Mouse (Mus musculus): ENCODE results near the gene Casp9.

Gene Casp9

DNA sequence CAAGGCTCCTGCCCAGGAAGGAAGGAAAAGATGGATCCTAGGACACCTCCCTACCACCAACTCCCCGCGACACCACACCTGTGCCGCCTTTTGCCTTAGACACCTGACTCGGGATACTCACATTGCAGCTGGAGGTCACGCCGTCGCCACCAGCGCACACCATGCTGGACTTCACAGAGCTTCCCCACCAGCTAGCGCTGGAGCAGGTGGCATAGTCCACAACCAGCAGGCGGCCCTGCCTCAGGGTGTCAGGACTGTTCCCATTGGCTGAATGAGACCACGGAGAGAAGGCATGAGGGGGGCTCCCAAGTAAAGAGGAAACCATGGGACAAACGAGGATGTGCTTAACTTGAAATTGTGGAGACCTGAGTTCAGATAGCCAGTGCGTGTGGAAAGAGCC is 25.4 kb downstream of the Casp9 start:
- peak; percentile 44 for DNase-seq

DNA sequence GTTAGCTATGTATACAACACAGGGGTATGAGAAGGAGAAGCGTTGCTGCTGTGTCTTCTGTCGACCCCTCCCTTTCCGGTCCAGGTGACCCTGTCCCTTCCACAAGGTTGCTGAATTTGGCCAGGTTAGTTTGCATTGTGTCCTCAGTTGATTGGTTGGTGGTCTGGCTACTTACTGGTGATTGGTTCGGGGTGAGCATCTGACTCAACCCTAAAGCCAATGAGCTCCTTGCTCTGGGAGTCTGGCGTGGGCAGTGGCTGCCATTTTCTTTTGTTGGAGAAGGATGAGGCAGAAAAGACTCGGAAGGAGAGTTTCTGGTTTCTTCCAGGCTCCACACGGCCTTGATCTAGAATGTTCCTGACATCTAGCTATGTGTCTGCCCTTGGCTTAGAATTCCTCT is 25.9 kb downstream of the Casp9 start:
- DNase-seq = peak; percentile 73

DNA sequence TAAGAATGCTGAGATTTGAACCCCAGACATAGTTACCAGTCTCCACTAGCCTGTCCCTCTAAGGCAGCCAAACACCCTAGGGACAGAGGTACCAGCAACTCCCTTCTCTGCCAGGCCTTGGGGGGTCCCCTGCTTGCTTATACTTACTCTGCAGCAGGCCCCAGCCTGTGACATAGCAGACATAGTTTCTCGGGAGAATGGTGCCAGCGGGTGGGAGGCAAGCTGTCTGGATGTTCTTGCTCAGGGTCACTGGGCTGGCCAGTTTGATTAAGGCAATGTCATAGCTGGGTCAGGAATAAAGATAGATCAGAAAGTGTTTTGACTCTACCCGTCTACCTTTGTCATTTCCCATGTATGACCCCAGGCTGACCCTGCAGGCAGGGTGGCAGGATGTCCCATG is 27.8 kb downstream of the Casp9 start:
- peak; percentile 81 for DNase-seq

DNA sequence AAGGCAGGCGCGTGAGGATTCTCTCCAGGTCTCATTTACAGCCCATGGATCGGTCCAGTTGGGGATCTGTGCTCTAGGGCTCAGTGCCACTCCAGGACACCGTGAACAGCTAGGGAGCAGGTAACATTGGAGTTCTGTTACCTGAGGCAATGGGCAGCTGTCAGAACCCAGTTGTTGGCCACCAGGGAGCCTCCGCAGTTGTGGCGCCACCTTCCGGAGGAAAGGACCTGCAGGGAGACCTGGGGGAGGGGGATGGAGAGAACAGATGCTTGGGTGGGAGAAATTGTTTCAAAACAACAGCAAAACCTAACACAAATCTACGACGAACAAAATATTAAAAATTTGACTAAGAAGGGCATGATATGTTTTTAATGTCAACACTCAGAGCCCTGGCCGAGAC is 28.7 kb downstream of the Casp9 start:
- peak; percentile 87 for DNase-seq

DNA sequence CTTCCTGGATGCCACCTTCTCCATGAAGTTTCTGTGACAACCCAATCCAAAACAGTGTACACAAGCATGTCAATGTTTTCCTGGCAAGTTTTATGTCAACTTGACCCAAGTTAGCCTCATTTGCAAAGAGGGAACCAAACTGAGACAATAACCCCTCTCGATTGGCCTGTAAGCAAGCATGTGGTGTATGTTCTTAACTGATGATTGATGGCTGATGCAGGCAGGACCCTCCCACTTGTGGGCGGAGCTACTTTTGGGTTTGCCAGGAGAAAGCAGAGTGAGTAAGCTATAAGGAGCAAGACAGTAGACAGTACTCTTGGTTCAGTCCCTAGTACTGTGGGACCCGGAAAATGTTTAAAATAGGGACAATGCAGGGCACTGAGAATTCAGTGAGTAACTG is 29.6 kb downstream of the Casp9 start:
- peak; percentile 74 for DNase-seq

DNA sequence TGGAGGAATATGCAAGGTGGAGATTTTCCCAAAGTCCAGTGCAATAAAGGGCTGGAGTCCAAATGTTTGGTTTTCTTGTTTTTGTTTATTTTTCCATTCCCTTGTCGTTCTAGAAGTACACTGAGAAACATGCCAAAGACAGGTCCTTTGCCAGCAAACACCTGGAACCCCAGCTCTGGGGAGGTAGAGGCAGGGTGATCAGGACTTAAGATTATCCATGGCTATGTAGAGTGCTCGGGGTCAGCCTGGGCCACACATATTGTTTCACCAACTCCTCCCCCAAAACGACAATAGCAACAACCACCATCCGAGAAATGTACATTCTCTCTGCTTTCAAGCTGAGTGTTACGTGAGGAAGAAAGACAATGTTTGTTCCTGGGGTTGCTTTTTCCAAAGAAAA is 32.6 kb downstream of the Casp9 start, which contains the start of gene Cela2a:
Cela2a (minus strand) TSS at position 101 of the 400 bp plus-strand sequence.
- DNase-seq = peak; percentile 60

DNA sequence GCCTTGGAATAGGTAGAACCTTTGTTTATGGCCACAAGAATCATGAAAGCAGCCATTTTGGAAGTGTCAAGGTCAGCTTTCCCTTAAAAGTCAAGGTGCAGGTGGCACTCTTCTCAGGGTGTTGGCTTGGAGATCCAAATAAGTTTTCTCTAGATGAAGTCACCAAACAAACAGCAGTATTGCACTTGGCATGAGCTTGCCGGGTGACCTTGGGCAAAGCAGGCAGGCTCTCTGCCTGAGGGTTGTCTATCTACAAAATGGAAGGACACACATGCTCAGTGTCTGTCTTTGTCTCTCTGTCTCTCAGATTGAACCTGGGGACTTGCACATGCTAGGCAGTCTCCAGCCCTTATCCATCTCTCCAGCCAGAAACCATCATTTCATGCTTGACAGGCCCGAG is 34.0 kb downstream of the Casp9 start:
- peak; percentile 70 for DNase-seq

DNA sequence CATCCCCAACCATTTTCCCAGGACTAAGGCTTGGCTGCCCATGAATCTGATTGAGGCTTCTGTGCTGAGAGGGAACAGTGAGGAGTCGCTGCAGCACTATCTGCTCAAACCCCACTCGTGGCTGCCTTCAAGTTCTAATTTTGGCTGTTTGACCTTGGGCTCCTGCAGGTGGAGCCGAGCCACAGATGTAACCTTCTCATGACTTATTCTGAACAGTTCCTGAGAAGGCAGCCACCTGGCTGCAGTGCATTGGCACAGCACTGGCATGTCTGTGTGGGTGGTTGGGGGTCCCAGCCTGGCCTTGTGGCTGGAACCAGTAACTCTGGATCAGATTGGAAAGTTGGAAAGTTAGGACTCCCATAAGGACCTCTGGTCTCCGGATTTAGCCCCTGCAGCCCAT is 34.8 kb downstream of the Casp9 start:
- peak; percentile 91 for DNase-seq

DNA sequence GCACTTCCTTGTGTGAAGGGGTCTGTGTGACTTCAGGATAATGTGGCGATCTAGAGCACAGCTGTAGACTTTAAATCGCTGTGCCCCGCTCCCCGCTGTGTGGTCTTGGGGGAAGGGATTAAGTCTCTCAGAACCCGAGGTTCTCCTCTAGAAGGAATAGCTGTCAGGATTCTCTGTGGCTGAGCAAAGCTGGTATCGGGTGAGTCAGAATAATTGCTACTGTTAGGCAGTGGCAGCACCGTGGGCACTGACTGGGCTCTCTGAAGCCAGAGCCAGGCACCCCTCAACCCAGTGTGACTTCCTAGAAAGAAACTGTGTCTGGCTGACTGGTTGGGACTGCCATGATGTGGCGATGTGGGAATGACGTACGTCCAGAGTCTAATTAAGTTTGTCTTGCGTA is 37.0 kb downstream of the Casp9 start:
- DNase-seq = peak; percentile 68

DNA sequence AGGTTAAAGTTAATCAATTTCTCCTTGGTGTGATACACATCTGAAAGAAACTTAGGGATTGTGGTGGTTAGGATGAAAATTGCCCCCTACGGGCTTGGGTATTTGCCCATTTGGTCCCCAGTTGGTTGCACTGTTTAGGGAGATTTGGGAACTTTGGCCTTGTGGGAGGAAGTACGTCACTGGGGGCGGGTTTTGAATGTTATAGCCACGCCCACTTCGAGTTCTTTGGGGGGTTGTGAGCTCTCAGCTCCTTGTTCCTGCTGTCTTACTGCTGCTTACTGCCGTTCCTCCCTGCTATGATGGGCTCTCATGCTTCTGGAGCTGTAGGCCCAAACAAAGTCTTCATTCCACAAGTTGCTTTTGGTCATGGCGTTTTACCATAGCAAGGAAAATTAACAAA is 37.9 kb downstream of the Casp9 start:
- DNase-seq = peak; percentile 59

DNA sequence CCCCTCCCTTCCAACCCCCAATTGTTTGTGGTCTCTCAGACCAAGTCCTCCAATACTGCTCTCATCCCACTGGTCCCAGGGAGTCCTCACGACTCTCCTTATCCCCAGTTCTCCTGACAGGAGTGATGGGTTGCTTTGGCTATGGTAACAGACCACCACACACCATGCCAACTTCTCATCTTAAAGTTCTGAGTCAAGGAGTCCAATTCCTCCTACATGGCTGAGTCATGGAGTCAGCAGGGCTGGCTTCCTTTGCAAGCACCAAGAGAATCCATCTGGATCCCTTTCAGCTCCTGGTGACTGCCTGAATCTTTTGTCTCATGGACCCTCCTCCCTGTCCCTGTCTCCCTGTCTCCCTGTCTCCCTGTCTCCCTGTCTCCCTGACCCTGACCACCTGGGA is 40.5 kb downstream of the Casp9 start:
- peak; percentile 53 for DNase-seq

DNA sequence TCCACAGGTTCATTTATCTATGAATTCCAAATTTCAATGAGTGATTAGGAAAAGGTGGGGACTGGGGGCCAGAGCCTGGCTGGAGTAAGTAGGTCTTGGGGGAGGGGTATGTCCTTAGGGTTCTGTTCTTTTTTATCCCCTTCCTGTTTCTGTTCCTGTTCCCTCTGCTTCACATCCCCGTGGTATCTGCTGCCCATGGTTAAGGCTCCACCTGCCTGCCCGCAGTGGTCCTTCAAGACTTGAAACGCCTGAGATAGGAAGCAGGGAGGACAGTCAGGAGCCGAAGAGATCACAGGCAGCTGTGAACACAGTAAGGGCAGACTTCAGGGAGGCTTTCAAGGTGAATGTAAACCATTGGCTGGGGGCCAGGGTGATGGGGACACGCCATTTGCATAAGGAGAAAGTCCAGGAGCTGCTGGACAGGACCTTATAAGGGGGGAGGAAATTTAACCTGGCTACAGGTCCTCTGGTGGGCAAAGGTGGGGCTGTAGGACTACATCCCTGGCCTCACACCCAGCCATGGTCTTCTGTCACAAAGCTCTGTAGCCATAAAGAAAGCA is 41.2 kb downstream of the Casp9 start:
- peak; percentile 83 for DNase-seq

DNA sequence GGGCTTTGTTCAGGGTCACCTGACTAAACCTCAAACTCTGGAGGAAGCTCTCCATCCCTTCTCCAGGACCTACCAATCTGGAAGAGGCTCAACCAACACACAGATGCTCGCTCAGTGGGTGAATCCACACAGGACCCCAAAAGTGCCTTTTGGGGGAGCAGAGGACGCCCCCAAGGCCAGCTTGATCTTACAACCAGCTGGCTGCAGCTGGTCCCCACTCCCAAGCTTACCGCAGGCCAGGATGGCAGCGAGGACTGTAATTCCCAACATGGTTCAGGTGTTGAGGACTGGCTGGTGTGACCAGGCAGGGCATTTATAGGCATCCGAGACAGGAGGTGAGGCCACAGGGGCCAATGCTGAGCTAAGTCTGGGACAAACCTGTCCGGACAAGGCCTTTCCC is 52.6 kb downstream of the Casp9 start, which contains the start of gene Ctrc:
Ctrc (minus strand) TSS at position 361 of the 400 bp plus-strand sequence.
- DNase-seq = peak; percentile 74

DNA sequence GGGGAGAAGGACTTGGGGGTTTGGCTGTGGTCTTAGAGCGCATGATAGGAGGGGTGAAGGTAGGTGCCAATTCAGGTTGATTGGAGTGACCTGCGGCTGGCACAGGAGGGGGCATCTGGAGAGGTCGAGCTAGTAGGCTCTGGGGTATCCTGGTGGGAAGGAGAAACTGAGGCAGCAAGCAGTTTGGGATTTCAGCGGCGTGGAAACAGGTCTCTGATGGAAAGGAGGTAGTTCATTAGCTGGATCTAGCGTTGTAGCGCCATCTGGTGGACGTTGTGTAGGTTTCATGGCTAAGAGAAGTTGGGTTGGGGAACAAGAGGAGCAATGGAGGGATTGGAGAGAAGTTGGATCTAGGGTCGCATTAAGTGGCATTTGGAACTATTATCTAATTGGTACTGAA is 60.0 kb downstream of the Casp9 start:
- peak; percentile 86 for DNase-seq

DNA sequence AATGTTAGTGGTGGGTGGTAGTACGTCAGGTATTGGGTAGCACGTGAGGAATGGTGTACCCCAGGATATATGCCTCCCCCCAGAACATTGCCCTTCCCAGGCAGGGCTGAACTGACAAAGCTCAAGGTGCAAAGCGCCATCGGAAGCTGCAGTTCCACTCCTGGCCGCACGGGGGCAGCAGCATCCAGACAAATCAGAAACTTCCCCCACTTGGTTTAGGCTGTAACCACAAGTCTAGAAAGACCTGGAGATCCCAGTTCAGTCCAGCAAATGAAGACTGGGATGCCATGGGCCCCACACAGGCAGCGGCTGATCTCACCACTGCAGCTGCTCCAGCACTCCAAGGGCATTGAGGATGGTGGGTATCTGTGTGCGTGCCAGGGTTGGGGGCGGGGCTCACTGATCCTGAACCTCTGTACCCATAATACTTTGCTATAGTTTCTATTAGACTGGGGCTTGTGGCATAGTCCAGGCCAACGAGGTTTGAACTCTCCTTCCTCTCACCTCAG is 64.1 kb downstream of the Casp9 start:
- peak; percentile 97 for DNase-seq

DNA sequence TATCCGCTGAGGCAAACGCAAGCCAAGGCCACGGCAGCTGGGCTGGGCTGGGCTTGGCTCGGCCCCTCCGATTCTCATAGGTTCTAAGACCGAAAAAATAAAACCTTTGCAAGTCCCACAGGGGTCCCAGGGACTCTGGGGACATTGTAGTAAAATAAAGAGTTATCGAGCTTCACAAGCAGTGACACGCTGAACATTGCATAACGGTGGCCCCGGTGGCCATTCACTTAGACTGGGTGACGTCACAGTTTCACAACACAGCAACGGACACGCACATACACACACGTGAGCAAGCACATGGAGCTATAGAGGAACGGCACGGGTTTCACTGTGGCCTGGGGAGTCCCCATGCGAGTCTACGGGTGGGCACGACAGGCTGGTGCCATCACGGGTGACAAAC is 65.1 kb downstream of the Casp9 start:
- DNase-seq = peak; percentile 98

DNA sequence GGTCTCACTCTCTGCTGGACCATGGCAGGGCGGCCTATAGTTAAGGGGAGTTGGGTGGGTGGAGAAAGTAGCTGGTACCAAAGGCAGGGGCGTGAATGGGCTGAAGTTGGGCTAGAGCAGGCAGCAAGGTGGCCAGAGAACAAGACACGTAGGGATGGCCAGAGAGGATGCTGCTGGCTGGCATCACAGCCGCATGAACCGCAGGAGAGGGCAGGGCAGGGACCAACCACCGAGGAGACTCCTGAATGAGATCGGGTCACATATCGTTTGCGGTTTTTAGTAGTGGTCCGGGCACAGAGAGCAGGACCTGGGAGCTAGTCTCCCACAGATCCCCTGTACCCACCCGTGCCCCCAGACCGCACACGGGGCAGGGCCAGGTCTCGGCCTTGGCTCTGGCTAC is 65.9 kb downstream of the Casp9 start:
- peak; percentile 90 for DNase-seq

DNA sequence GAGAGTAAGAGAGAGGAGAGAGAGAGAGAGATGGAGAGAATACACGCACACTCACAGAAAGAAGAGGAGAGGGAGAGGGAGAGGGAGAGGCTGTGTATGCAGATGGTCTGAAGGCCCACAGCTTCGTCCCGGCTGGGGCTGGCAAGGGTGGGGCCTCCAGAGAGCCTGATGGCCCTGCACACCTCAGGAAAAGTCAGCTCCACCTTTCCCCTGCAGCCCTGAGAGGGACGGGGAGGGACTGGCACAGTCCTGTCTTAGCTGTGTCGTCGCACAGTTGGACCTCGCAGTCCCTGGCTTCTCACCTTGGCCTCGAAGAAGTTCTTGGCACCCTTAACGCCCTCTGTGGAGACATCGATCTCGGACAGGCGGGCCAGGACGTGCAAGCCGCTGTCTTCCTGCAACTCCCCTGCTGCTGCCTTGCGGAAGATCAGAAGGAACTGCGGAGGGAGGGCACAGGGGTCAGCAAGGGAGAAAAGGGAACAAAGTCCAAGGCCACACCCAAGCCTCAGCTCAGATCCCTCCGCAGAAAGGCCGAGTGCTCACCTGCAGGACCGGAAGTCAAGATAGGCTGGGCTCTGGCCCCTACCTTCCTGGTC is 66.9 kb downstream of the Casp9 start:
- DNase-seq = peak; percentile 94

DNA sequence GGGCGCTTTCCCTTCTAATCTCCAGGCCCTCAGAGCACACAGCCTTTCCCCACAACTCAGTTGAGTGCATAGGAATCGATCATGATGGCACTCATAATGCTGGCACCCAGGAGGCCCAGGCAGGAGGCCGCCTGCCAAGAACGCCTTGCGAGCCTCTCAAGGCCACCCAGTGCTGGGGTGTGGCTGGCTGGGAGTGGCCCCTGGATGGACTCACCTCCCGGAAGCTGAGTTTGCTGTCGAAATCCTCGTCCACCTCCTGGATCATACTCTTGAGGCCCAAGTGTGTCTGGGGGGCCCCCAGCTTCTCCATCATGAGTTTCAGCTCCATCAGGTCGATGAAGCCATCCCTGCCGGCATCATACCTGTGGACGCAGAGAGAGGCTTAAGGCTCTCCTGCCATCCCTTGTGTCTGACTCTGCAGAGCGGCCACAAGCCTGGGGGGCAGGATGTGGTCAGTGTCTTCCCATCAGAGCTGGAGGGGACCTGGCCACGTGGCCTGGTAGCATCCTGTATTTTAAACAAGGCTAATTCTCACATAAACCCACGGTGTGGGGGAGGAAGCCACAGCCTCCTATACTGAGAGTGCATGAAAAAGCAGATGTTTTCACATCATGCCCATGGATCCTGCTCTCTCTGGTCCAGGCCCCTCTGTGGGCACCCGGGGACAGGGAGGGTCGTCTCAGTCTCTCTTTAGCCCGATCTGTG is 68.3 kb downstream of the Casp9 start:
- DNase-seq = peak; percentile 89

DNA sequence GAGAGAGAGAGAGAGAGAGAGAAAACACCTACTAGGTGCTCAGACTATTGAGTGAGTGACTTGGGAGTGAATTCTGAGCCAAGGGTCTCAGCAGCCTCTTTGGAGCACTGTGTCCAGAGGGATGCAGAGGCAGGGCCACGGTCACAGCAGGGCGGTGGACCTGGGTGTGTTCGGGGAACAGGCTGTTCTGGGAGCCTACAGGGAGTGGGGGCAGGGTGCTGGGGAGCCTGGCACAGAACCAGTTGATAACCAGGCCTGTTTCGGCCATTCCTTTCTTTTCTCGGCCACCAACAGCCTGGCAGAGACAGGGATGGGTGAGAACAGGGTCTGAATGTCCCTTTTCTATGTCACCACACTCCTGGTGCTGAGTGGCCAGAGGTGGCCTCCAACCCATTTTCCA is 69.5 kb downstream of the Casp9 start:
- peak; percentile 94 for DNase-seq

DNA sequence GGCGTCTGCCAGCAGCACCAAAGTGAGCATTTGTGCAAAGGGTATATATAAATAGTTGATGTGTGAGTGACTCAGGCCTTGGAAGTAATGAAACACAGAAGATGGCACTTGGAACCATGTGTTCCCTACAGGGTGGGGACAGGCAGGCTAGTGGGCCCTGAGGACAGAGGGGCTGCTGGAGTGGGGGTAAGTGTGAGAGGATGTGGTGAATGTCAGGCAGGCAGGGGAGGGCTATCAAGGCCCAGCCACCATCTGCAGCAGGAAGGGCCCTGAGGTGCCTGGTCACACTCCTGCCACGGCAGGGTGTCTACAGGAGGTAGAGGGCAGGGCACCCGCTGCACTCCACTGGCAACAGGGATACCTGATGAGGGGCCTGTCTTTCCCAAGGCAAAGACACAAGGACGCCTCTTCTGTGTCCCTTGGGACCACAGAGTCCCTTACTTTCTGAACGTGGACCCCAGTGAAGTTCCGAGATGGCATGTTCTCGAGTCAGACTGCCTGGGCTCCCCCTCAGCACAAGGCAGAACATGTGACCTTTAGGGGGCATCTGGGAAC is 70.4 kb downstream of the Casp9 start:
- peak; percentile 91 for DNase-seq

DNA sequence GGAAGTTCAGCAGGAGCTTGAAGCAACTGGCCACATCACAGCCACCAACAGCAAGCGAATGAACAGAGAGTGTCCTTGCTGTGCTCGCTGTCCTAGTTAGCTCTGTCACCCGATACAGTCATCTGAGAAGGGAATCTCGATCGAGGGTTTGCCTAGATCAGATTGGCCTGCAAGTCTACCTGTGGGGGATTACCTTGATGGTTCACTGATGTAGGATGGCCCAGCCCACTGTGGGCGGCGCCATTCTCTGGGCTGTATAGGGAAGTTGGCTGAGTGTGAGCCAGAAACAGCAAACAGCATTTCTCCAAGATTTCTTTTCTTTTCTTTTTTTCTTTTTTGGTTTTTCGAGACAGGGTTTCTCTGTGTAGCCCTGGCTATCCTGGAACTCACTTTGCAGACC is 71.1 kb downstream of the Casp9 start:
- peak; percentile 87 for DNase-seq

DNA sequence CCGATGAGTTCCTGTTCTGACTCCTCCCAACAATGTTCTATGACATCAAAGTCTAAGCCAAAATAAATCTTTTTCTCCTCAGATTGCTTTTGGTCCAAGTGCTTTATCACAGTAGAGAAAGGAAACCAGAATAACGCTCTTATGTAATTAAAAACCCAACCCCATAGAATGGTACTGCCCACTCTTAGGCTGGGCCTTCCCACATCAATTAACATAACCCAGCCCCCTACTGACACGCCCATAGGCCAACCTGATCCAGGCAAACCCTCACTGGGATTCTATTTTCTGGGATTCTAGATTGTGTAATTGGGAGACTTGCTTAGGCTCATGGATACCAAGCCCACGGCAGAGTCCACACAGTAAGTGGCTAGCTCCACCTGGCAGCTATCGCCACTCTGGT is 71.6 kb downstream of the Casp9 start:
- peak; percentile 95 for DNase-seq

Measured in heart, adult 11 months (tissue).